Mouse (Mus musculus) mesoderm, embryonic 11.5 days (tissue): ENCODE data around the gene Hist2h4.

Experiments
- DNase-seq: peaks from one replicate; pipeline ENCODE4 v3.0.0-alpha.2; 2012; ENCODE audit warnings: low read depth, low spot score

The Hist2h4 gene

DNA sequence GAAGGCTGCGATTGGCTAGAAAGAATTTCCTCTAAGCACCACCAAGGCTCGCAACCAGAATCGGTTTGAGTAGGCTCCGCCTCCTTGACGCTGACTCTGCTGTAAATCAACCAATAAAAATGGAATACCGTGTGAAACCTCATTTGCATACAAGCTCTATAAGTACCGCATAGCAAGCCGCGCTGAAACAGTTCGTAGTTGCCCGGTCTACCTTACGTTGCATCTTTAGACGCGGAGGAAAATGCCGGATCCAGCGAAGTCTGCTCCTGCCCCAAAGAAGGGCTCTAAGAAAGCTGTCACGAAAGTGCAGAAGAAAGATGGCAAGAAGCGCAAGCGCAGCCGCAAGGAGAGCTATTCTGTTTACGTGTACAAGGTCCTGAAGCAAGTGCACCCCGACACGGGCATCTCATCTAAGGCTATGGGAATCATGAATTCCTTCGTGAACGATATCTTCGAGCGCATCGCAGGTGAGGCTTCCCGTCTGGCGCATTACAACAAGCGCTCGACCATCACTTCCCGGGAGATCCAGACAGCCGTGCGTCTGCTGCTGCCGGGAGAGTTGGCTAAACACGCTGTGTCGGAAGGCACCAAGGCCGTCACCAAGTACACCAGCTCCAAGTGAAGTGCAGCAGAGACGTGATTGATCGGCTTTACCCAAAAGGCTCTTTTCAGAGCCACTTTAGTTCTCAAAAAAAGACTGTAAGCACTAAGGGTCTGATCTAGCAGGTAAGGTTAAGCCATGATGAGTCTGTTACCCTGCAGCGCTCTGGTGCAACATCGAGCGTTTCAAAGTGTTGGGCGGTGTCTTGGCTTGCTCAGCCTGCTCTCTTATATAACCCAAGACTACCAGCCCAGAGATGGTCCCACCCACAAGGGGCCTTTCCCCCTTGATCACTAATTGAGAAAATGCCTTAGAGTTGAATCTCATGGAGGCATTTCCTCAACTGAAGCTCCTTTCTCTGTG lies 6.7 kb upstream of the Hist2h4 start, which contains the start of gene Hist2h2bb:
Hist2h2bb (plus strand) TSS at position 242 of the 964 bp plus-strand sequence.
- peak; percentile 97 for DNase-seq

DNA sequence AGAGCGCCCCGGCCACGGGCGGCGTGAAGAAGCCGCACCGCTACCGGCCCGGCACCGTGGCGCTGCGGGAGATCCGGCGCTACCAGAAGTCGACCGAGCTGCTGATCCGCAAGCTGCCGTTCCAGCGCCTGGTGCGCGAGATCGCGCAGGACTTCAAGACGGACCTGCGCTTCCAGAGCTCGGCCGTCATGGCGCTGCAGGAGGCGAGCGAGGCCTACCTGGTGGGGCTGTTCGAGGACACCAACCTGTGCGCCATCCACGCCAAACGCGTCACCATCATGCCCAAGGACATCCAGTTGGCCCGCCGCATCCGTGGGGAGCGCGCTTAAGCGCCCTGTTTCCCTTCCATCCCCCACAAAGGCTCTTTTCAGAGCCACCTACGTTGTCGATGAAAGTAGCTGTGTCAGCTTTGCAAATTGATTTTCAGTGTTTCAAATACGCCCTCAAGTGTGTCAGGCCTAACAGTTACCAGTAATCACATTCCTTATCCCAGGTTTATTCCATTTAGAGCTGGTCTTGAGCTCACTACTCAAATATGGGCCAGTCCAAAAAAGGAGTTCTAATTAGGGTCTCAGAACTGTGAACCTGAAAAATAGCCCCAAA lies 5.8 kb upstream of the Hist2h4 start:
- DNase-seq: peak; percentile 47

DNA sequence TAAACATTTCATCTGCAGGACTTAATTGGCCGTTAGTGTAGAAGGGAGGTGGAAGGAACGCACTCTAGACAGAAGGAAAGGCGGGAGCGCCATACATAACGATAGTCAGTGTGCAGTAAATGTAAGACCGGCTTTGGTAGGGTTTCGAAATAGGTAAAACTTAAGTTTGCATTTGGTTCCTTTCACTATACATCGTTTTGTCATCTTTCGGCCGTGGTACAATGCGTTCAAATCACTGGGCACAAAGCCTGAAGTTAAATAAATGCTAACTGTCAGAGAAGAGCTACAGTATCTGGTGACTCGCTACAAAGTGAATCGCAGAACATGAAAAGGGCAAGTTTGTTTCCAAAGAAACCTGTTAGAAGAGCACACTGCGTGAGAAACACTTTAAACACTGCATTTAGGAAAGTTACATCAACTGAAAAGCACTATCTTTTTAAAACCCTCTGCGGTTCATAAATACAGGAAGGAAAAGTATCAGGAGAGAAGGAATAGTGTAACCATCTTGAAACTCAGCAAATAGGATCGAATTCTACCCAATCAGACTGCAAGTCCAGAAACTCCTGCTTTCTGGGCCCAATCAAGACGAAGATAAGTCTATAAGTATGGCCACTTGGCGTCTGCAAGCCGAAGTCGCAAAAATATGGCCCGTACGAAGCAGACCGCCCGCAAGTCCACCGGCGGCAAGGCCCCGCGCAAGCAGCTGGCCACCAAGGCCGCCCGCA lies 5.1 kb upstream of the Hist2h4 start, which contains the start of gene Hist2h3b:
Hist2h3b (plus strand) TSS at position 604 of the 725 bp plus-strand sequence.
- peak; percentile 86 for DNase-seq

DNA sequence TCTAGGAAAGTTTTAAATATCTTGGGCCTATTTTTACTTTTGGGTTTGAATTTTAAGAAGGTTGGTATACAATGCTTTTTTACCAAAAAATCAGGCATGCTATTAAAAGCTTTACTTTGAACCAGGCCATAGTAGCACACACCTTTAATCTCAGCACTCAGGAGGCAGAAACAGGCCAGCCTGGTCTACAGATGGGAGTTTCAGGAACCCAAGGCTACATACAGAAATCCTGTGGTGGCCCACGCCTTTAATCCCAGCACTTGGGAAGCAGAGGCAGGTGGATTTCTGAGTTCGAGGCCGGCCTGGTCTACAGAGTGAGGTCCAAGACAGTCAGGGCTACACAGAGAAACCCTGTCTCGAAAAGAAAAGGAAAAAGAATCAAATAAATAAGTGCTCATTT lies 4.4 kb upstream of the Hist2h4 start:
- no peak for DNase-seq

DNA sequence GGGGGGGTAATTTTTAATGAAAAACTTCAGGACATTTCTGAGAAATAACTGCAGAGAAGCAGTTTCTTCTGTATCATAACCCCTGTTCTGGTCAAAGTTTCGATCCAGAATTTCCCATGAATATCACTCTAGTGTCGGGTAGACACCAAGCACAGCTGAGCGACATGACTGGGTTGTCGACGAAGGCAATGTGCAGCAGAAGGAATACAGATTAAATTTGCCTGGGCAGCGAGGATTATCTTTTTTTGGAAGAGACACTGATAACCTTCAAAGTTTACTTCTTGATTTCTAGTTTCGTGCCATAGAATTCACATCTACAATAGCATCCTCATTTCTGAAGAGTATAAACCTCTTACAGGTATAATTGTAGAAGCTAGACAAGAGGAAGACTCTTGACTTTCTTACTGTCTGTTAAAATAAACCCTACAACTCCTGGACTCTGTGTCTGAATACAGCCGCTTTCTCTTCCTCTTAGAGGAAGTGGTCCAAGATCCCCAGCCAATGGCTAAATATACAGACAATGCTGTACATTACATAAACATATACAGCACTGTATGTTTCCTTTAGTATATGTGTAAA lies 3.1 kb upstream of the Hist2h4 start:
- no peak for DNase-seq

DNA sequence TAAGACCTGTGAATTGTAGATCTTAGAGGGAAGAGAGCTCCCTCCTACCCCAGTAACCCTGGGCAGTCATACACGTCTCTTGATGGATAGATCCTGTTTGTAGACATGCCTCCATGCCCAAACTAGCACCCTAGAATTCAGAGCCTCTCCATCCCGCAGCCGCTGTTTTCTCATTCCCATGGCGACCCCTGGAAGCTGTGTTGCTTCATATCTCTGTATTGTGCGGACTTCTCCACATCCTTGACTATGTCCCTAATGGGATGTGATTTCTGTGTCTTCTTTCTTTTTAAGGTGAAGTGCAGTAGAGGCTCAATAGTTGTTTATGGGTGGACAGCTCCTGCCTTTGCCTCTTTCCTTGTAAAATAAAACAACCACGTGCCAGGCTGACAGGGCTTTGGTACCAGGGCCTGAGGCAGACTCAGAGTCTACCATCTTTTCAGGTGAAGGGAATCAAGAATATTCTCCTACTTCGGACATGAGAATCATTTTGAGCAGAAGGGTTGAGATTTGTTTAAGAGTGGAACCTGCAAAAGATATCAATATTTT lies 1.4 kb upstream of the Hist2h4 start:
- DNase-seq: no peak

DNA sequence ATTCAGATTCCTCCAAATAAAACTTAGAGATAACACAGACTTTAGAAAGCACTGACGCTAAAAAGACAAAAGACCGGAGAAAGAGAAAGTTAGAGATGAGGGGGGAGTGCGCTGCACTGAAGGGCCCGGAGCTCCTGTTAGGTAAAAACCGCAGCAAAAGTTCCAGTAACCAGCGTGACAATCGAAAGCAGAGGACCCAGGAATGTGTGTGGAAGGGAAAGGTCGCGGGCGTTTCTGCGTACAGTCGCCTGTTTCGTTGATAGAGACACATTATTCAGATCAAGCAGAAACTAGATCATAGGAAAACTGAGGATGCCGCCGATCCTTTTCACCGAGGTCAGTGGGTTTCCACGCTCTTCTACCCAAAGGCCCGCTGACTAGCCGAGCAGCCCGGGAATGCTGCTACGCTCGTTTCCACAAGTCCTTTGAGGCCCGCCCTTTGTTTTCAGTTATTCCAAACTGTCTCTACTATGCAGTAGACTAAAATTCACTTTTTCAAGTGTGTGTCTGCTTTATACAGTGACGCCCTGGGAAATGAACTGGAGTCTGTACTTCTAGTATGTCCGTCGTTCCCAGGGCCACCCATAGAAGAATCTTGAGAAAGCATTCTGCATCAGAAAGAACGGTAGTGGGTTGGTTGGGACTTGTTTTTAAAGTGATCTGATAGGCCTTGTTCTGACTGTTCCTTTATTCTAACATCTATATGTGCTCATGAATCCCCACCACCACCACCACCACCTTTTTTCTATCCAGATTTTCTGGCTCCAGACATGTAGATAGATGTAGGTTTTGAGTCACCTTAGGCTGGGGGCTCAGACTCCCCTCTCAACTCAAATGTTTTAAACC lies 670 bp upstream of the Hist2h4 start:
- DNase-seq: peak; percentile 47

DNA sequence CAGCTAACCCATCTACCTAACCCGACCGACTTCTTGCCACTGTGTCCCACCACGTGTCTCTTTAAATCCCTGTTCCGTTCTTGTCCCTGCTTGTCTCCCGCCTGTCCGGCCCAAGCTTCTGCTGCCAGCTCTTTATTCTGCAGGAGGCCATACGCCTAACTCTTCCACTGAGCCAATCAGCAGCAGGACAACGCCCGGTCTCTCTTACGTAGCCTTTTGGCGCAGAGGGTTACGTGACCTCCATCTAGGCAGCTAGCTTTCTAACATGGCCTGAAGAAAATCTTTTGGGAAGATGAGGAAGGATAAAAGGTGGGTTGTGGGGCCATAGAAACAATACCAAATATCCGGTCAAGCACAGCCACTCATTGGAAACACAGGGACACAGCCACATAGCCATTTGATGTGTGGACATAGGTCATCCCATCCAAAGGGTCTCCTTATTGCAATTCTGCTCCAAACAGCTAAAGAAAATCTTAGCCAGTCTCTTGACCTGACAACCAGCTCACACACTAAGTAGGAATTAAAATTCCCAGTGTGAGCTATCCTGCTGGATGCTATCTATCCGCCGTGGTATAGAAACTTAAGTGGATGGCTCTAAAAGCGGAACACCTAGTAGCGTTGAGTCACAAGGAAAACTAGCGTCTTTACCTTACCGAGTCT lies 765 bp downstream of the Hist2h4 start:
- peak; percentile 83 for DNase-seq

DNA sequence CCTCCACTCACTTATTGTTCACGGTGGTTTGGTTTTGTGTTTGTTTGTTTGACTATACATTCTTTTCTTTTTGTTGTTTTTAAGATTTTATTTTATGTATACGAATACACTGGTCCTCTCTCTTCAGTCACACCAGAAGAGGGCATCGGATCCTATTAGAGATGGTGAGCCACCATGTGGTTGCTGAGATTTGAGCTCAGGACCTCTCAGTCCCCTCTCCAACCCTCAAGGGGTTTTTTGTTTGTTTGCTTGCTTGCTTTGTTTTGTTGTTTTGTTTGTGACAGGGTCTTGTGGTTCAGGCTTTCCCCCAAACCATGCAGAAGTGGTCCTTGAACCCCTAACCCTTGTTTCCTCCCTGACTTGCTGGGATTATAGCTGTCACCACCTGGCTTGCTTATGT lies 1.5 kb downstream of the Hist2h4 start:
- no peak for DNase-seq

DNA sequence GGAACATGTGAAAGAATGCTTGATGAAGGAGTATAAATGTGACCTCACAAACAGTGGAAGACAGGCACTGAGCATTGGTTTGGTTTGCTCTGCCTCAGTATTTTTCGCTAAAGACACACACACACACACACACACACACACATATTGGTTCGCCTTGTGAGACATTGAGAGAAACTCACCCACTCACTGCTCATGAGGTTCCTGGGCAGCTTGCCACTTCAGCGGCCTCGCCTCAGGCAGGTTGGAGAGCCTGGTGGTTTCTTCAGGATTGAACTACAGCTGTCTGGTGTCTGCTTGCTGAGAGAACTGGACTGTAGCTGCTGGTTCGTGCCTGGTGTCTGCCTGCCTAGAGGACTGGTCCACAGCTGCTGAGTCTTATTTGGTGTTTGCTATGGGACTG lies 2.9 kb downstream of the Hist2h4 start:
- DNase-seq: no peak

DNA sequence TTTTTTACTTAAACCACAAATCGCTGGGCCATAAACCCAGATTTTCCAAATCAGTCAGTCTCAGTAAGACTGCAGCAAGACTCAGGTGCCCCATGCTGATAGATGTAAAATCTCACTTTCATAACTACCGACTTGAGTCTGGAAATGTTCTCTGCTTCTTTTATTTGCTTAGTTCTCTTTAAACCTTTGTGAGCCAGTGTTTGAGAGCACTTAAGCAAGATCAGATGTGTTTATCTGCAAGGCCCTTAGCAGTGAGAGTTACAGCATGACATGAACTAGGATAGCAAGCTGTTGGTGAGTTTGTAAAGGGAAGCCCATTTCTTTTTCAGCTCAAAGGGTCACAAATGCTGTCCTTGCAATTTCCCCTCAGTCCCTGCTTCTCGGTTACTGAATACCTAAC lies 5.9 kb downstream of the Hist2h4 start:
- no peak for DNase-seq

DNA sequence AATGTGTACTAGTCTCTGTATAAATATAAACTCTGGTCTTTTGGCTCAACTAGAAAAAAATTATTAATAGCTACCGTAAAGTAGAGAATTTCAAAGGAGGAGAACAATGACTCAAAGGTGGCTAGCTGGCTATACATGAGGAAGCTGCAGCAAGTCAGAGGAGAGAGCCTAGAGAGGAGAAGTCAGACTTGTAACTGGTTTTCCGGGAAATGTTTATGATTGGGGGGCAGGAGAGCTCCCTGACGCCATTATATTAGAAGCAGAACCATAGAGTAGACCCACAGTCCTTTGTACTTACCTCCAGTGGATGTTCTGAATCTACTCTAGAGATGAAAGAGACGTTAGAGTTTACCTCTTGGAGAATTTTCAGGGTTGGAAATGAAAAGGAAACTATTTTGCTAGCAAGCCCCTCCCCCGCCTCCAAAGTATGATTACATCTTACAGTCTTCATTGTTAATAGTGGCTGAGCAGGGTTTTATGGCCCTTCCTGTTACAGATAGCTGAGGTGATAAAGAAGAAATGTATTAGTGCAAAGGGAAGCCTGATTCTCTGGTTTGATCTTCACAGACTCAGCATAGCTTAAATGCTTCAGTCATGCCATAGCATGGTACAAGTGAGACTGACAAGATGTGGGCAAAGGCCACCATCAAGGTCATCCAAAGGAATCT lies 7.1 kb downstream of the Hist2h4 start:
- DNase-seq: no peak

DNA sequence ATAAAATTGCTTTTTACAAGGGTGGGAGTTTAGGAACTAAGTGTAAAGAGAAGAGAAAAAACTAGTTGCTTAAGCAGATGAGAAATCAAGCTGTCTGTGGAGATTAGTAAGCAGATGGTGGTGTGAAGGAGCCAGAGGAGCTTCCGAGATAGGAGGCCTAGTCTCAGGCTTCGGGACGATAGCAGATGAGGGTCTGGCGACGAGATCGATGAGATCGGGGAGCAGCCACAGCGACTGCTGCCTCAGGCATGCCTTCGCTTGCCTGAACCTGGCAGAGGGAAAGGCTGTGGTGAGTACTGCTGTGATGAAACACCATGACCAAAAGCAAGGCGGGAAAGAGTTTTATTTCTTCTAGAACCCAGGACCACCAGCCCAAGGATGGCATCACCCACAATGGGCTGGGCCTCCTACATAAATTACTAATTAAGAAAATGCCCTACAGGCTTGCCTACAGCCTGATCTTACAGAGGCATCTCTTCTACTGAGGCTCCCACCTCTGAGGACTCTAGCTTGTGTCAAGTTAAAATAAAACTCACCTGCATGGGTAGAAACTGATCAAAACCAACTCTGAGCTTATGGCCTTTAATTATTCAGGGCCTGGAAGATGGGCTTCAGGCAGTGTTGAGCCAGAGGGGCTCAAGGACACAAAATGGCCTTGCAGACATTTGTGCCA lies 8.3 kb downstream of the Hist2h4 start:
- no peak for DNase-seq

DNA sequence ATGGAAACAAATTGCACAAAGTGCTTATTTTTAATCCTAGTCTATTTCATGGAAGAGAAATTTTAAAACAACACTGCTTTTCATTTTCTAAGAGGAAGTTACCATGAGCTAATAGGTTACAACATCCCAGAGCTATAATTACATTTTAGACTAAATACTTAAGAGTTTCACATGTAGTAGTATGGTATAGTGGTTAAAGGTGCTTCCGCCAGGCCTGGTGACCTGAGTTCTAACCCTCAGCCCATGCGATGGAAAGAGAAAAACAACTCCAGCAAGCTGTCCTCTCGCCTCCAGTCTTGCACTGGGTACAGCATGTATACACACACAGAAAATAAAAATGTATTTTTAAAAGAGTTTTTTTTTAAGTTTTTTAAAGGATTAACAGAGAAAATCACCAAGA lies 11.3 kb downstream of the Hist2h4 start:
- no peak for DNase-seq

DNA sequence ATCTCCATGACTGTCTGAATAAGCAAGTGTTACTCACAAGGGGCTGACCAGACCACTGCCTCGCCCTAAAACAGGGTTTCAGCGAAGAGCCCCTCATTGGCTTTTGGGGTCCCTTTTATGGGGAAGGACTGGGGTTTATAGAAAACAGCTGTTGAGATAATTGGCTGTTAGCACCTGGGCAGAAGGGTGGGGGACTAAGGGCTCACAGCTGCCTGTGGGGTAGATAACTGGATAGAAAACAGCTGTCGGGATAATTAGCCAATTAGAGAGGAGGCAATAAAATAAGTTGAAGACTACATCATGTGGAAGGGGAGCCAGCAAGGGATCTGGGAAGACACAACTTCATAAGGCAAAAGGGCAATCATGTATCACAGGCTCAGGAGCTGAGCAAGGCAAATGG lies 12.2 kb downstream of the Hist2h4 start:
- no peak for DNase-seq

DNA sequence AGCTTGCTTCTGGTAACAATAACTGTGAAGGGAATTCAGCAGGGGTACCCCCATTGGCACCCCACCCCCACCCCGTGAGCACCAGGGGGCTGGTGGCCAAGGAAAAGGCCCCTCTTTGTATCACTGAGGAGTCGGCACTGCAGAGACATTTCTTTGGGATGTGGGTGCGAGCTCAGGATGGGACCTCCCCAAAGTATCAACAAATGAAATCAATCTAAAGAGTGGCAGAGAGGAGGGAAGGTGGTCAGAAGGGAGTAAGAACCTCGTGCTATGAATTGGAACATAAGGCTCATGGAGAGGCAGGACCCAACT lies 14.1 kb downstream of the Hist2h4 start:
- no peak for DNase-seq

DNA sequence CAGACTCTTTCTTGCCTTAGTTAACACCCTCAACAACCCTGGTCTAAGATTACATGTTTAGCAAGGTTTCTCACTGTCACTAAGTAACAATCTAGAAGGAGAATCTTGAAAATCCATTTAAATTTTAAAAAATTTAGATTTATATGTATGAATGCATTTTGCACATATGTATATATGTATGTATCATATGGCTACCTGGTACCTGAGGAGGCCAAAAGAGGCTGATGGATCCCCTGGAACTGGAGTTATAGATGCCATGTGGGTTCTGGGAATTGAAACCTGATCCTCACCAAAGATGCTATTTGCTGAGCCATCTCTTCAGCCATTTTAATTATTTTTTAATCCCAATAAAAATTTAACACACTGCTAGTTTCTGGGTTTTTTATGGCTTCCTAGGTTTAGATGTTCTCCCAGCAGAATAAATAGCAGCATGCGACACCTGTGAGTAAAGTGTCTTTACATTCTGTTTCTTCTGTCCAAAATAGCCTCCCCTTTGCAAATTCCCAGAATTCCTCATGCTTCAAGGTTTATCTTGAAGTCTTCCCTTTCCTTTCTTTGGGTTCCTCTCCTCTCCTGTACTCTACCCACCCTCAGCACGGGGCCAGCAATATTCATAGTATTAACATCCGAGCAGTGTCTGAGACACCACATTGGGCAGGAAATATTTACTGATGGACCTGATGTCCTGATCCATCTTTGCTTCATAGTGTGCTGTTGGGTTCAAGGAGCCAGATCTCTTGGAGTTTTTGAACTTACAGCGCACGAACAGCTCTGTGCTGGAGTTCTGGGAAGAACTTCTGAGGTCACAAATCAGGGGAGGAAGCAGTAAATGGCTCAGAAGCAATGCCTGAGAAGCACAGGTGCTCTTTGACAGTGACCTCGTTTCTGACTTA lies 14.7 kb downstream of the Hist2h4 start:
- DNase-seq: no peak
